In genomic region chrX:57130633-57131032, GRCm38 (mm10) we compare ENCODE assay signal across 21 mouse cellular contexts. TPM values are rescaled to one million over a fixed set of nuclear protein-coding genes. Genes with fewer than 3 reads are reported as not detected.
A peak's percentile ranks its signal among the peaks of the same experiment; 100 is the strongest.
DNase-seq lines count a peak whose midpoint lies in the region; ATAC-seq and TF ChIP-seq lines count a peak whose summit lies in the region.
"Had no signal": no experiment of that assay in that cellular context is flagged by ENCODE, and none has a peak within 500 bp of the region (broad histone marks: within the 10 kb centered on the region; RNA-seq: fewer than 3 reads in every experiment).

No protein-coding gene starts in this region.

- ATAC-seq in erythroblast, adult 5-6 weeks (replicated peaks; ENCODE audit: low FRiP score, poor library complexity, severe bottlenecking), result no peak

- peak; percentile 49 for TF ChIP-seq CTCF in layer of hippocampus, adult 2 months (conservative IDR thresholded peaks at IDR 0.05)

- H3K27ac ChIP-seq in layer of hippocampus, adult 2 months, result no peak overlapping the region
- H3K27ac ChIP-seq: embryonic facial prominence, embryonic 10.5 days; hindbrain, embryonic 15.5 days had no signal

- peak; percentile 6 for DNase-seq in adrenal gland, adult 2 months
- DNase-seq in adrenal gland, postnatal 4 days (ENCODE audit: low spot score in 2 of 2), result no peak
- DNase-seq in layer of hippocampus, adult 2 months (ENCODE audit: low spot score in 2 of 2), result no peak
- no peak for DNase-seq in layer of hippocampus, postnatal 10 days (ENCODE audit: low spot score in 2 of 2)
- peak; percentile 4 for DNase-seq in 3T3-L1 (ENCODE audit: low read depth, low spot score)
- peak; percentile 37 for DNase-seq in adipocyte (ENCODE audit: low spot score)
- no peak for DNase-seq in gastrocnemius, postnatal 36 days
- DNase-seq: B cell, adult 2 months; cerebellum, postnatal 25 days; heart, adult 11 months; layer of hippocampus, postnatal 36 days; lung, adult 18-20 months; right cerebral cortex, adult 18-20 months had no signal

- no peak overlapping the region for H3K4me3 ChIP-seq in layer of hippocampus, adult 2 months
- H3K4me3 ChIP-seq: embryonic facial prominence, embryonic 10.5 days; hindbrain, embryonic 15.5 days; megakaryocyte, embryonic 14.5 days had no signal

- intact Hi-C loops in gastrocnemius, postnatal 36 days (cut with DNase I), result no loop called here

RNA-seq across cellular contexts. Expression of gene Vgll1, which starts 42.7 kb away (rescaled TPM):
- not detected for total RNA-seq in adrenal gland, adult 2 months (2021)
- polyA plus RNA-seq in adrenal gland, adult 2 months (2012; rRNA removed), result not detected in 2 replicates
- total RNA-seq in adrenal gland, postnatal 4 days (2021), result not detected
- not detected for total RNA-seq in layer of hippocampus, adult 2 months (2021)
- not detected for total RNA-seq in layer of hippocampus, postnatal 10 days (2021)
- not detected in 2 replicates for total RNA-seq in erythroblast, adult 5-6 weeks (2015; ENCODE audit: low replicate concordance)
- total RNA-seq in erythroblast, adult 5-6 weeks (2017; ENCODE audit: low replicate concordance), result not detected in 2 replicates
- not detected for total RNA-seq in gastrocnemius, postnatal 36 days (2021)
- total RNA-seq: heart, postnatal 10 days; layer of hippocampus, postnatal 36 days; monocyte, adult 5-6 weeks; neutrophil, adult 5-6 weeks had no signal
- polyA plus RNA-seq: hindbrain, embryonic 15.5 days; spleen, adult 2 months had no signal

Comparison
In these comparisons a context has a peak if more than half of its experiments do, and no peak if none do; other contexts are left out.
1. DNase-seq: peak in adrenal gland, adult 2 months (single experiment), 3T3-L1 (single experiment) and adipocyte (single experiment); none in adrenal gland, postnatal 4 days (0 of 2), layer of hippocampus, adult 2 months (0 of 2), layer of hippocampus, postnatal 10 days (0 of 2) and gastrocnemius, postnatal 36 days (0 of 2).